Mouse (Mus musculus) lung, embryonic 16.5 days (tissue): ENCODE data around the gene Ceacam1. TPM values are rescaled to one million over a fixed set of nuclear protein-coding genes. Genes with fewer than 3 reads are reported as not detected.

Experiments
- ATAC-seq: fragments of 200-750 bp; cut with Nextera tagmentation; 2 replicates; pipeline ENCODE4 v1.8.0; 2017; ENCODE audit warnings: low read depth, mild to moderate bottlenecking, moderate library complexity
- H3K27ac ChIP-seq: fragments of 300-500 bp; sonication (generic); 2 replicates; pipeline ENCODE4 v1.5.1; 2014; ENCODE audit warnings: mild to moderate bottlenecking, control low read depth, low read length
- H3K27me3 ChIP-seq: fragments of 300-500 bp; sonication (generic); 2 replicates; pipeline ENCODE4 v1.6.1; 2014; ENCODE audit warnings: low read depth, low read length, mixed read lengths; ENCODE audit not compliant: control insufficient read depth, insufficient read depth
- H3K36me3 ChIP-seq: fragments of 300-500 bp; sonication (generic); 2 replicates; pipeline ENCODE4 v1.6.1; 2014; ENCODE audit warnings: low read length; ENCODE audit not compliant: control insufficient read depth, insufficient read depth
- H3K4me1 ChIP-seq: fragments of 300-500 bp; sonication (generic); replicated peaks from 2 replicates; pipeline ENCODE4 v1.6.1; 2014; ENCODE audit warnings: low read length, mixed read lengths; ENCODE audit not compliant: control insufficient read depth, insufficient read depth
- H3K4me2 ChIP-seq: fragments of 300-500 bp; sonication (generic); 2 replicates; pipeline ENCODE4 v1.6.1; 2014; ENCODE audit warnings: low read depth, low read length, control low read depth
- H3K4me3 ChIP-seq: fragments of 300-500 bp; sonication (generic); 2 replicates; pipeline ENCODE4 v1.5.1; 2014; ENCODE audit warnings: mild to moderate bottlenecking, low read length, control low read depth
- H3K9ac ChIP-seq: fragments of 300-500 bp; sonication (generic); 2 replicates; pipeline ENCODE4 v1.6.1; 2014; ENCODE audit warnings: low read length, control low read depth
- H3K9me3 ChIP-seq: fragments of 300-500 bp; sonication (generic); 2 replicates; pipeline ENCODE4 v1.6.1; 2016; ENCODE audit warnings: low read length; ENCODE audit not compliant: control insufficient read depth
- WGBS: fragments of 180-500 bp; shearing (Covaris S2); extraction: QIAGEN DNeasy Blood & Tissue Kit; methylation state at CpG from one replicate; pipeline ENCODE4 v1.1.7; 2014; 5-methylcytosine and 5-hydroxymethylcytosine counted together
- polyA plus RNA-seq: library from polyadenylated mRNA; unstranded; fragments of >200 nt; fragmentation: Nextera tagmentation; extraction: Ambion mirVana; gene quantifications from 2 replicates; pipeline ENCODE4 v1.2.1, GENCODE M21; 2015

Gene Ceacam1
- polyA plus RNA-seq, 1 experiment from 2014 or later: 7.3 TPM

- WGBS: 70% methylated on average over 3 of the region's 3 CpGs
- Histone ChIP-seq H3K9ac (no peak overlapping the region), H3K4me1 (no peaks in the 10 kb centered on the region), H3K27ac (no peak overlapping the region), H3K4me2 (no peak overlapping the region), H3K36me3 (no peaks in the 10 kb centered on the region), H3K27me3 (no peaks in the 10 kb centered on the region), H3K4me3 (no peak overlapping the region), H3K9me3 (no peaks in the 10 kb centered on the region)
- ATAC-seq: no peak
Observed at GRCm38 (mm10) chr7:25452103-25452502, 25.3 kb downstream of the Ceacam1 start.

DNA sequence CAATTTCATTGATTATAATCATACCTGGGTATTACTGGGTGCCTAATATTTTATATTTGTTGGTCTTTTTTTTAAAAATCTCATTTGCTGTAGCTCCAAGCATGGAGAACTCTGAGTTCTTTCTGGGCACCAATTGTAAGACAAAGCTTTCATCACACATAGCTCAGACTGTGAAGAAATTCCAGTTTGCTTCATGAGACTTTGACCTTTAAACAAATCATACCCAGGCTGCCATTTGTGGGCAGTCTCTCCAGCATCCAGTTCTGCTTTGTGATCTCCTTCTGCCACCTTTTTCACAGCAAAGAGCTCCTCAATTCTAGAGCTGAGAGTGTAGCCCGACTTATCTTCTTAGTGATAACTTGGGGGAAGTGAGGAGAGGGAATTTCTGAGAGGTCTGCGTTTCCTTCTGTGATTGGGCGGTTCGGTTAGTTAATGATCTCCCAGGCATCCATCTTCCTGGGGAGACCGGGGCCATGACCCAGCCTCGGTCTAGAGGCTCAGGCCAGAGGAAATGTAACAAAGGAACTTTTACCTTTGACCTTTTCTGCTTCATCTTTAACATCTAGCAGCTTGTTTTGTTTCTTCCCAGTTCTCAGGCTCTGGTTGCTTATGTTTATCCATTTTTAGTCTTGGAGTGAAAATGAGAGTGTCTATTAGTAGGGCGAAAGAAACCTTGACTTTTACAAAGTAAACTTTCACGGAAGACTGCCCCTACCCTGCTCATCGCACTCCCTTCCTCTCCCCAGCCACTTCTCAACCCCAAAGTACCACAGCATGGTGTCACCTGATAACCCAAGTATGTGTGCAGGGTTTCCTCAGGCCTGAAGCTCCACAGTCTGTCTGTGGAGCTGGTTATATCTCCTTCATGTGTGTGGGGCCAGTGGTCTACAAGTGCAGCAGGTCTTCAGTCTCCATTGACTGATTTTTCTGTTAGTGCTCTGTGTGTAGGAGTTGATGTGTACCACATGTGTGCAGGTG lies 27.2 kb downstream of the Ceacam1 start:
- ATAC-seq: no peak
- H3K4me1 ChIP-seq: no peaks in the 10 kb centered on the region
- H3K9me3 ChIP-seq: no peaks in the 10 kb centered on the region
- 19% methylated on average over 9 of the region's 9 CpGs for WGBS
- no peaks in the 10 kb centered on the region for H3K36me3 ChIP-seq
- H3K4me3 ChIP-seq: no peak overlapping the region
- no peak overlapping the region for H3K27ac ChIP-seq
- no peak overlapping the region for H3K9ac ChIP-seq
- H3K4me2 ChIP-seq: no peak overlapping the region
- no peaks in the 10 kb centered on the region for H3K27me3 ChIP-seq

DNA sequence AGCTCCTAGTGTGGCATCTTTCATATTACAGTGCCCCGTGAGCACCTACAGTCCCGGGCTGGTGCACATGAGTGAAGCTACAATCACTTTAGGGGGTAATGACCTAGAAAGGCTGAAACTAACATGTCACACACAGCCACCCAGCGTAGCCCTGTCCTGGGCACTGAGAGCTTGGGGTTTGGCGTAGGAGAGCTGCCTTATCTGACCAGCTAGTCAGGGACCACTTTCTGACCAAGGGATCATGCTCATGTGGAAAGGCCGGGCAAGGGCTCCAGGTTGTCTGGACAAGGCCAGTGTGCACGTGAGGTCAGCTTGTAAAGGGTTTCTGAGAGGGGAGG lies 36.6 kb downstream of the Ceacam1 start:
- peak overlapping the region; percentile 87 for H3K27ac ChIP-seq
- no peak overlapping the region for H3K4me2 ChIP-seq
- H3K9me3 ChIP-seq: no peaks in the 10 kb centered on the region
- H3K4me1 ChIP-seq: peaks cover 13% of the 10 kb centered on the region
- WGBS: 70% methylated on average over 6 of the region's 6 CpGs
- no peaks in the 10 kb centered on the region for H3K27me3 ChIP-seq
- no peak; the same call in 1 of the 2 replicates for ATAC-seq
- H3K36me3 ChIP-seq: no peaks in the 10 kb centered on the region
- no peak overlapping the region for H3K4me3 ChIP-seq
- H3K9ac ChIP-seq: no peak overlapping the region

- Histone ChIP-seq H3K27me3 (no peaks in the 10 kb centered on the region), H3K4me3 (no peak overlapping the region), H3K4me1 (peaks cover 19% of the 10 kb centered on the region), H3K9me3 (no peaks in the 10 kb centered on the region), H3K36me3 (no peaks in the 10 kb centered on the region), H3K9ac (no peak overlapping the region), H3K27ac (peak overlapping the region; percentile 87), H3K4me2 (no peak overlapping the region)
- peak; percentile 82 for ATAC-seq
- WGBS: 58% methylated on average over 9 of the region's 9 CpGs
Observed at GRCm38 (mm10) chr7:25439978-25440815, 37.2 kb downstream of the Ceacam1 start.

DNA sequence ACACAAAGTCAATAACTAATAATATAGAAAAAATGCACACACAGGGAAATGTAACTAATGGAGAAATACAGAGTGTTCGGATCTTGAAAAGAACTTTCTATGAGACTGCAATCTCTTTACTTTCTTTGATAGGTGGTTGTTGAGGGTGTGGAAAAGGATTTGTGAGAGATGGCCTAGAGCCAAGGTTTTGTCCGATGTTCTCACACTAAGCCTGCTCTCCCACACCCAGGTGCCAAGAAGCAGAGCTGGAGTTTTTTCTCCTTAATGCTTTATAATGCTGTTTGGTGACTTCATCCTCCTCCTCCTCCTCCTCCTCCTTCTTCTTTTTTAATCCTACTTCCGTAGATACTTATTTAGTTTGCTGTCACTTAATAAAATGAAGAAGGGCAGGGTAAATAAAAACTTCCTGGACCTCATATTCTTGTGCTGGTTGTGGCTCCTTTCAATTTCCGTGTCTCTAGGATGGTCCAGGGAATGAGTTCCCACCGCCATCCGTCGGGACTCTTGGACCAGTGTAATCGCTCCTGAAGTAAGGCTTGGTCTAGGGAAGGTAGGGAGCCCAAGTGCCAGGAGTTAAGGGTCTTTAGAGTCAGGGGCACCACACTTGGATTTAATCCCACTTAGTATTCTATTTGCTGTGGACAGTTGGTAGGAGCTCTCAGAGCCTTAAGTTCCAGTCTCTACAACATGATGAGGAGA lies 38.1 kb downstream of the Ceacam1 start:
- no peaks in the 10 kb centered on the region for H3K36me3 ChIP-seq
- H3K27me3 ChIP-seq: no peaks in the 10 kb centered on the region
- no peak overlapping the region for H3K9ac ChIP-seq
- ATAC-seq: no peak
- H3K27ac ChIP-seq: peak overlapping the region; percentile 87
- no peaks in the 10 kb centered on the region for H3K9me3 ChIP-seq
- no peak overlapping the region for H3K4me2 ChIP-seq
- 64% methylated on average over 8 of the region's 8 CpGs for WGBS
- H3K4me3 ChIP-seq: no peak overlapping the region
- peaks cover 21% of the 10 kb centered on the region for H3K4me1 ChIP-seq

DNA sequence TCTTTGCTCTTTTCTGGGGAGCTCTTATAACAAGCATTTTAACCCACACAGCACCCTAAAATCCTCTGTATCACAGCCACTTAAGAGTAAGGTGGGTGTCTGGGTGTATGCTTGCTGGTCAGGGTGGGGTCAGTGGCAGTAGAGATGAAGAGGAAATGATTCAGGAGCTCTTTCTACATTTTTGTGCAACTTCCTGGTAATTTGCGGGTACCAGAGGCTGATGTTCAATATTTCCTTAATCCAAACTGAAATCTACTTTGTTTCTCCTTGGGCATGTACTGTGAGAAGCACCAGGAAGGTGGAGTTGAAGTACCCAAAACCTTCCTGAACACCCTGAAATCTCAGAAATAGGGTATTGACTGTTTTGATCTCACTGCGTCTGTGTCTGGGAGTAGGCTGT lies 40.7 kb downstream of the Ceacam1 start:
- Histone ChIP-seq H3K4me2 (no peak overlapping the region), H3K9me3 (no peaks in the 10 kb centered on the region), H3K4me1 (peaks cover 31% of the 10 kb centered on the region), H3K36me3 (no peaks in the 10 kb centered on the region), H3K4me3 (no peak overlapping the region), H3K27ac (peak overlapping the region; percentile 57), H3K27me3 (no peaks in the 10 kb centered on the region), H3K9ac (no peak overlapping the region)
- 67% methylated on average over 2 of the region's 2 CpGs for WGBS
- no peak for ATAC-seq

GRCm38 (mm10) chr7:25436226-25436625 lies 41.2 kb downstream of the Ceacam1 start:
- WGBS: 63% methylated on average over 6 of the region's 6 CpGs

GRCm38 (mm10) chr7:25435546-25435851 lies 41.9 kb downstream of the Ceacam1 start:
- no peak overlapping the region for H3K9ac ChIP-seq
- no peaks in the 10 kb centered on the region for H3K9me3 ChIP-seq
- WGBS: 74% methylated on average over 2 of the region's 2 CpGs
- no peaks in the 10 kb centered on the region for H3K36me3 ChIP-seq
- peak overlapping the region; percentile 5; the same call in 1 of the 2 replicates for H3K27ac ChIP-seq
- peaks cover 28% of the 10 kb centered on the region for H3K4me1 ChIP-seq
- ATAC-seq: no peak
- H3K27me3 ChIP-seq: no peaks in the 10 kb centered on the region
- no peak overlapping the region for H3K4me2 ChIP-seq
- no peak overlapping the region for H3K4me3 ChIP-seq

More at GRCm38 (mm10) chr7:25436226-25436625, 41.2 kb downstream of the Ceacam1 start:
- H3K9me3 ChIP-seq: no peaks in the 10 kb centered on the region
- H3K36me3 ChIP-seq: no peaks in the 10 kb centered on the region
- ATAC-seq: no peak
- no peaks in the 10 kb centered on the region for H3K27me3 ChIP-seq
- H3K27ac ChIP-seq: peak overlapping the region; percentile 57; the same call in 1 of the 2 replicates
- no peak overlapping the region for H3K4me2 ChIP-seq
- no peak overlapping the region for H3K4me3 ChIP-seq
- no peak overlapping the region for H3K9ac ChIP-seq
- H3K4me1 ChIP-seq: peaks cover 31% of the 10 kb centered on the region
